Mouse (Mus musculus) heart, postnatal 36 days (tissue): Measurements from ENCODE around the gene Thtpa. TPM values are rescaled to one million over a fixed set of nuclear protein-coding genes. Genes with fewer than 3 reads are reported as not detected.
A peak's percentile ranks its signal among the peaks of the same experiment; 100 is the strongest.

Source experiments
- DNase-seq, 2 experiments: peaks; one replicate each; pipeline ENCODE4 v3.0.0; 2021 to 2022
- intact Hi-C: fragments of 180-260 bp; cut with DNase I; formaldehyde crosslinking; loops from one replicate; pipeline ENCODE4 v1.15.1; 2025
- total RNA-seq, 2 experiments: library from RNA; stranded (reverse); gene quantifications; 2 replicates each; pipeline ENCODE4 v1.2.3; 2021

Gene Thtpa
- total RNA-seq, 2 experiments from 2014 or later: 12.6 to 13.0 TPM

- no peak for DNase-seq
- intact Hi-C loops: loop anchor here (5.0 kb wide), 1 partner anchor 260 kb away; no protein-coding TSS in a partner anchor
These were observed 7.7 kb downstream of the Thtpa start for GRCm38 (mm10) chr14:55102253-55102785.

- no peak for DNase-seq
- intact Hi-C loops: loop anchor here (5.0 kb wide), 1 partner anchor 262 kb away; no protein-coding TSS in a partner anchor
These were observed 9.8 kb downstream of the Thtpa start for GRCm38 (mm10) chr14:55104365-55104764.

GRCm38 (mm10) chr14:55105386-55105785, 10.8 kb downstream of the Thtpa start:
- DNase-seq: no peak
- intact Hi-C loops: no loop called here

- DNase-seq: peak; percentile 81 to 88
- intact Hi-C loops: no loop called here
These were observed 11.5 kb downstream of the Thtpa start, which contains the start of gene Ap1g2 for GRCm38 (mm10) chr14:55105836-55106809. Ap1g2 (minus strand) TSS chr14:55106593.

GRCm38 (mm10) chr14:55106990-55107389, 12.4 kb downstream of the Thtpa start:
- no peak for DNase-seq
- intact Hi-C loops: no loop called here

DNA sequence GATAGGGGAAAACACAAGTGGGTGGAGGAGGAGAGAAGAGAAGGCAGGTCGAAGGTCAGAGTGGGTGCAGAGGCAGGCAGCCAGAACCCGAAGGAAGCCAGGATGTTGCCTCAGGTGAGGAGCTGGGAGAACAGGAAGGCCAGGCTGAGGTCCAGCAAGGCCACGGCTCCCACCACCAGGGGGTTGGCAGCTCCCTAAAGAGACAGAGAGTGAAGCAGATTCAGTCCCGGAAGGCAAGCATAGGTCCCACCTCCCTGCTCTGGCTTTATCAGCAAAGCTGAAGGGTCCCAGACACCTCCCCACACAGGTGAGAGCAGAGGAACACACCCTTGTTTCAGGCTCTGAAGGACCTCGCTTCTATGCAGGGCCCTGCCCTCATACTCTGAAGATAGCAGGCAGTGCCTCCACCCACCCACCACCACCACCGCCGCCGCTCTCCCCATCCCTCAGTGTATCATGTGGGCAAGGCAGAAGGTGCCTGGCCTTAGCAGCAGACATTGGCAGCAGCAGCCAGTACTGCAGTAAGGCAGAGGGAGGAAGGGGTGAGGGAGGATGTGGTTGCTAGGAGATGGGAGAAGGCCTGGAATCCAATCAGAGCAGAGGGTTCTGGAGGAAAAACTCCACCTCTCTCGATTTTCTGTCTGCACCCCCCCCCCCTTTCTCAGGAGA, 13.8 kb downstream of the Thtpa start:
- intact Hi-C loops: no loop called here
- DNase-seq: no peak

DNA sequence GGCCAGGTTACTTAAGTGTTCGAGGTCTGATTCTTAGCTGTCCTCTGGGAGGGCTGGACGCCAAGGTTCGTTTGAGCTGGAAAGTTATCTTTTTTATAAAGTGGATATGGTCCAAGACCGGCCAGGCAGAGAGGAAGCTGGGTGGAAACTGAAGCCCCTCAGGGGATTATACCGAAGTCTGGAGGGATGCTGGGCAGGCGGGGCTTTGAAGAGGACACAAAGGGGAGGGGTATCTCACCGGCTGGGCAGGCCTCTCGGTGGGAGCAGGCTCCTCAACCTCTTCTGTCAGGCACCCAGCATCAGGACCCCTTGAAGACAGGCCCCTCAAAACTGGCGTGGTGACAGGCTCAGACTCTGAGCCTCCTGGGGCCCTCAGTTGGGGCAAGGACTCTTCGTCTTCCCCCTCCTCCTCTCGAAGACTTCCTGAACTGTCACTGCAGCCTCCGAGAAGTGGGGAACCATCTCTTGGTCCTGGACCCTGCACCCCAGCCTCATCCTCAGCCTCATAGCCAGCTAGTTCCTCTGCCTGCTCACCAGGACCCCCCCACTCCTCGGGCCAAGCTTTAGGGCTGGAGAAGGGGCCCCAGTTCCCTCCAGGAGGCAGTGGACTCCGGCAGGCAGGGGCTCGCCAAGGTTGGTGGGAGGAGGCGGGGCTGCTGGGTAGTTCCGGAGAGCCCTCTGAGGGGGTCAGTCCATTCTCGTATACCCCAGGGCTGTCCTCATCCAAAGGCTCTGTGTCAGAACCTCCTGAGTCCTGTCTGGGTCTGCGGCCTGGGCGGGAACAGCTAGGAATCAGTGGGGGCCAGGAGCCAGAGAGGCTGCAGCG, 14.7 kb downstream of the Thtpa start:
- no peak for DNase-seq
- intact Hi-C loops: no loop called here

- intact Hi-C loops: no loop called here
These were observed 15.5 kb downstream of the Thtpa start for GRCm38 (mm10) chr14:55110076-55110475.

GRCm38 (mm10) chr14:55111720-55112119, 17.1 kb downstream of the Thtpa start:
- intact Hi-C loops: no loop called here
- DNase-seq: no peak

More at GRCm38 (mm10) chr14:55110076-55110475, 15.5 kb downstream of the Thtpa start:
- DNase-seq: no peak

GRCm38 (mm10) chr14:55113351-55113974, 18.9 kb downstream of the Thtpa start:
- intact Hi-C loops: no loop called here
- no peak for DNase-seq

DNA sequence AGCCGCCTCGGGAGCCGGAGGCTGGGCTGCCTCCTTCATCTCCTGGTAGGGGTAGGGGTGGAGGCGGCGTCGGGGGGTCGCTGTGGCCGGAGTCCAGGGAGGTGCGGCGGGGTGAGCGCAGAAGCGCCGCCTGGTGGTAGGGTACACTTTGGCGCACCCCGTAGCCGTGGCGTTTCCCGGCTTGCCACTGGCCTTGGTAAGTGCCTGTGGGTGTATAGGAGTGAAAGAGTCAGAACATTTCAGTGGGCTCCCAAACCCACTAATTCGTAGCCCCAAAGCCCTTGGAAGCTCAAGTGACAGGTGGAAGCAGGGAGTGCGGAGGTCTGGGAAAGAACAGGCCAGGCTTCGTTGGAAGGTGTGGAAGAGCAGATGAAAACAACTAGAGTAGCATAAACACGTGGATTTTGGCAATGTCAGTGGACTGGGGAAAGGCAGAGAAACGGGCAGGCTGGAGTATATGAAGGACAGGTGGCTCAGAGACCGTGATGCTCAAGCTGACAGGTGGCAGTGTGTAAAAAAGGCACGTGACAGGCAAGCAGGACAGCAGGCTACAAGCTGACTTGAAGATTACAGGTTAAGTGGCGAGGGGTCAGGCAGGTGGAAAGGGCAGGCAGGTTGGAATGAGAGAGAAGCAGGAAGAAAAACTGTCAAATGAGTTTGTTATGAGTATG, 19.5 kb downstream of the Thtpa start:
- no peak for DNase-seq
- intact Hi-C loops: no loop called here

- intact Hi-C loops: no loop called here
- no peak for DNase-seq
These were observed 20.4 kb downstream of the Thtpa start for GRCm38 (mm10) chr14:55114759-55115701.

- no peak for DNase-seq
- intact Hi-C loops: no loop called here
These were observed 21.3 kb downstream of the Thtpa start for GRCm38 (mm10) chr14:55115846-55116245.

DNA sequence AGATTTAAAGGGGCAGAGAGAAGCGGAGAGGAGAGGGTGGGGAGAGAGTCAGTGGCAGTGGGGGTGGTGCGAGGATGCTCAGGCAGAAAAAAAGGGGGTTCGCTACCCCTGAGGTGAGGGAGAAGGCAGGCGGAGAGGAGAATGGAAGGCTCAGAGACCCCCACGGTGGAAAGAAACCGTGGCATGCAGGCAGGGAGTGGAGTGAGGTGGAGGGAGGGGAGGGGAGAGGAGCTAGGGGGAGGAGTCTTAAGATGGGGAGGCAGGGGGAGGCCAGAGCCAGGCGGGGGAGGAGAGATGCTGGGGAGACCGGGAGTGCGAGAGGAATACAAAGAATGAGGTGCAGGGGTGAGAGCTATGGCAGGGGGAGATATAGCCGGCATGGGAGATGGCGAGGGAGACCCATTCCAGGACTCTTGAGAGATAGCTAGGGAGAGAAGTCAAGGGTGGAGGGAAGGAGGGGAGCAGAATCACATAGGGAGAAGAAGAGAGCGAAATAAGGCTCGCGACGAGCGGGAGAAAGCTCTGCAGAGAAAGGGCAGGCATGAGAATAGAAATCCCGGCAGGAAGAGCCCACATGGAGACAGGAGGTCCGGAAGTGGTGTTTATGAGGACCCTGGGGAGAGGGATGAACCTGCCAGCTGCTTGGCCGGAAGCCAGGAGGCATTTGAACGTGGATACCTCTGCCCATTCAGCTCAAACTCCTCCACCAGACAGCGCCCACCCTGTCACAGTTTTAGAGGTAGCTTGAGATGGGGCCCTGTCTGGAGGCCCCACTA, 22.0 kb downstream of the Thtpa start, which contains the start of gene Jph4:
Gene Jph4 (minus strand): TSS at position 511 of the 776 bp plus-strand sequence.
- intact Hi-C loops: no loop called here
- DNase-seq: no peak

GRCm38 (mm10) chr14:55118852-55119251, 24.3 kb downstream of the Thtpa start:
- intact Hi-C loops: no loop called here
- no peak for DNase-seq

DNA sequence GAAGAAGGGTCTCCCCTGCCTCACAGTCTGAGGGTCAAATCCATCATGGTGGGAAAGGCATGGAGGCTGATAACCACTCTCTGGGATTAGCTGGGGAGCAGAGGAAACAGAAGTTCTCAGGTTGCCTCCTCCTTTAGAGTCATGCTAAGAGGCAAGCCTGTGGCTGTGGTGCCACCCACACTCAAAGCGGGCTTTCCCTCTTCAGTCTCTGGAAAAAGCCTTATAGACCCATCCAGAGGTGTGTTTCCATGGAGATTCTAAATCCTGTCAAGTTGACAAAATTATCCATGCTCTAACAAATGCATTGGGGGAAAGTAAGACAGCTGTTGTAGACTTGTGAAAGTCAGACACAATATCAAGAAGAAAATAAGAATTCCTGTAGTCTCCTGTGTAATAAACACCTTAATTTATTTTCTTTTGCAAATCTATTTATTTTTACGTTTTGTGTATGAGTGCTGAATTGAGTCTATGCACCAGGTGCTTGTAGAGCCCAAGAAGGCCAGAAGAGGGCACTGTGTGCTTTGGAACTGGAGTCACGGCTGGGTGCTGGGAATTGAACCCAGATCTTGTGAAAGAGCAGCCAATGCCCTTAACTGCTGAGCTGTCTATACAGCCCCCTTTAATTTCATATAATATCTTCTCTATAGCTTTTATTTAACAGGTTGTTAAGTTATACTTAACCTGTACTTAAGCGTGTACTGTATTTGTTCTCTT, 25.0 kb downstream of the Thtpa start:
- DNase-seq: no peak
- intact Hi-C loops: no loop called here

GRCm38 (mm10) chr14:55121947-55122346, 27.4 kb downstream of the Thtpa start:
- intact Hi-C loops: loop anchor here (1.0 kb wide), 2 partner anchors 39 to 316 kb away; no protein-coding TSS in a partner anchor
- DNase-seq: peak; percentile 76 to 81
